ENCODE assay signal across 19 mouse cellular contexts in genomic region chr9:106301446-106302080, GRCm38 (mm10). TPM values are rescaled to one million over a fixed set of nuclear protein-coding genes. Genes with fewer than 3 reads are reported as not detected.
DNase-seq lines count a peak whose midpoint lies in the region; ATAC-seq and TF ChIP-seq lines count a peak whose summit lies in the region.
"Had no signal": no experiment of that assay in that cellular context is flagged by ENCODE, and none has a peak within 500 bp of the region (broad histone marks: within the 10 kb centered on the region; RNA-seq: fewer than 3 reads in every experiment).

No protein-coding gene starts in this region.

- H3K4me2 ChIP-seq in heart, embryonic 11.5 days, result no peak overlapping the region
- no peak overlapping the region for H3K4me2 ChIP-seq in limb, embryonic 13.5 days (replicated peaks)
- H3K4me2 ChIP-seq: forebrain, embryonic 13.5 days; hindbrain, embryonic 12.5 days; liver, embryonic 12.5 days; midbrain, embryonic 12.5 days had no signal

- 72% methylated on average over 11 of the region's 11 CpGs for WGBS in heart, embryonic 11.5 days (ENCODE audit: insufficient replicate concordance)
- 67% methylated on average over 11 of the region's 11 CpGs for WGBS in limb, embryonic 13.5 days

- no peak for ATAC-seq in heart, embryonic 11.5 days (replicated peaks; ENCODE audit: insufficient number of reproducible peaks, low FRiP score, low TSS enrichment)
- ATAC-seq in limb, embryonic 13.5 days (ENCODE audit: low FRiP score, low read depth), result no peak
- ATAC-seq: activated CD4-positive, CD25-positive, alpha-beta regulatory T cell, adult 4 months; forebrain, embryonic 13.5 days; inflammation-experienced regulatory T-cells, adult 6 months; Patski had no signal

- peaks cover 27% of the 10 kb centered on the region for H3K4me1 ChIP-seq in heart, embryonic 11.5 days (ENCODE audit: control insufficient read depth, insufficient read depth, low read length)
- H3K4me1 ChIP-seq in limb, embryonic 13.5 days, result peaks cover 7% of the 10 kb centered on the region; the same call in 1 of the 2 replicates
- H3K4me1 ChIP-seq: forebrain, embryonic 13.5 days; hindbrain, embryonic 12.5 days; midbrain, embryonic 12.5 days had no signal

- peak overlapping the region; percentile 35; the same call in 1 of the 2 replicates for H3K27ac ChIP-seq in heart, embryonic 11.5 days (ENCODE audit: low read depth, low read length)
- peak overlapping the region; percentile 96 for H3K27ac ChIP-seq in left cerebral cortex, adult 2 months
- H3K27ac ChIP-seq in limb, embryonic 13.5 days, result no peak overlapping the region
- H3K27ac ChIP-seq: forebrain, embryonic 13.5 days; hindbrain, embryonic 12.5 days; liver, embryonic 12.5 days; midbrain, embryonic 12.5 days had no signal

- no peak overlapping the region for H3K9ac ChIP-seq in heart, embryonic 11.5 days (ENCODE audit: low read depth, low read length)
- peak overlapping the region; percentile 25; the same call in 1 of the 2 replicates for H3K9ac ChIP-seq in limb, embryonic 13.5 days
- H3K9ac ChIP-seq: forebrain, embryonic 13.5 days; hindbrain, embryonic 12.5 days; liver, embryonic 12.5 days; midbrain, embryonic 12.5 days had no signal

- DNase-seq in heart, postnatal 36 days, result no peak
- DNase-seq in left cerebral cortex, adult 2 months (ENCODE audit: extremely low spot score in 1 of 2, low spot score in 2 of 2), result no peak
- DNase-seq in left cerebral cortex, adult 8-10 months (ENCODE audit: low spot score in 2 of 2), result no peak
- peak; percentile 59 for DNase-seq in brain, adult 2 months (ENCODE audit: low read depth, low spot score)
- DNase-seq in thymus, postnatal 0 days (ENCODE audit: low spot score), result no peak
- DNase-seq: adrenal gland, postnatal 36 days; cerebellum, adult 9-10 months; kidney, postnatal 4 days; right cerebral cortex, postnatal 4 days; thymus, adult 18-20 months had no signal

- H3K27me3 ChIP-seq in heart, embryonic 11.5 days (ENCODE audit: control insufficient read depth, insufficient read depth, low read length), result no peaks in the 10 kb centered on the region
- no peaks in the 10 kb centered on the region for H3K27me3 ChIP-seq in limb, embryonic 13.5 days
- H3K27me3 ChIP-seq: forebrain, embryonic 13.5 days; hindbrain, embryonic 12.5 days; liver, embryonic 12.5 days; midbrain, embryonic 12.5 days; Patski had no signal

- no peaks in the 10 kb centered on the region for H3K9me3 ChIP-seq in heart, embryonic 11.5 days (replicated peaks; ENCODE audit: control insufficient read depth, low read length)
- H3K9me3 ChIP-seq in limb, embryonic 13.5 days, result no peaks in the 10 kb centered on the region
- H3K9me3 ChIP-seq: forebrain, embryonic 13.5 days; hindbrain, embryonic 12.5 days; liver, embryonic 12.5 days; midbrain, embryonic 12.5 days had no signal

- H3K4me3 ChIP-seq in heart, embryonic 11.5 days (ENCODE audit: low read depth, low read length), result no peak overlapping the region
- H3K4me3 ChIP-seq in left cerebral cortex, adult 2 months, result no peak overlapping the region
- no peak overlapping the region for H3K4me3 ChIP-seq in limb, embryonic 13.5 days
- H3K4me3 ChIP-seq: forebrain, embryonic 13.5 days; hindbrain, embryonic 12.5 days; liver, embryonic 12.5 days; midbrain, embryonic 12.5 days had no signal

- peaks cover 4% of the 10 kb centered on the region for H3K36me3 ChIP-seq in heart, embryonic 11.5 days (ENCODE audit: control insufficient read depth, insufficient read depth, low read length)
- H3K36me3 ChIP-seq in limb, embryonic 13.5 days, result peaks cover 19% of the 10 kb centered on the region; the same call in 1 of the 2 replicates

- TF ChIP-seq CTCF in left cerebral cortex, adult 2 months (IDR thresholded peaks at IDR 0.05), result no peak

- intact Hi-C loops in heart, postnatal 36 days (cut with DNase I), result no loop called here
- intact Hi-C loops in left cerebral cortex, adult 2 months (cut with DNase I), result loop anchor here (2.0 kb wide), 2 partner anchors 101 to 117 kb away; no protein-coding TSS in a partner anchor

RNA-seq across cellular contexts. Expression of gene Poc1a, which starts 20.7 kb away (rescaled TPM):
- 28.4 and 31.1 TPM in 2 replicates for polyA plus RNA-seq in heart, embryonic 11.5 days (2014; fragmentation: Nextera tagmentation; extraction: Ambion mirVana)
- total RNA-seq in heart, postnatal 36 days (2021), result 1 to 10 TPM; 4.1 TPM
- 10 to 100 TPM; 18.6 to 19.6 TPM for total RNA-seq in left cerebral cortex, adult 2 months (2021)
- 10 to 100 TPM; 14.6 to 18.3 (median 16.7) TPM for total RNA-seq in left cerebral cortex, adult 8-10 months (2022)
- polyA plus RNA-seq in limb, embryonic 13.5 days (2015; fragmentation: Nextera tagmentation; extraction: Ambion mirVana), result 23.8 and 24.0 TPM in 2 replicates
- 35.6 and 37.2 TPM in 2 replicates for polyA plus RNA-seq in thymus, postnatal 0 days (2015; fragmentation: Nextera tagmentation; extraction: Ambion mirVana)

RNA-seq across cellular contexts. Expression of gene Alas1, which starts 53.1 kb away (rescaled TPM):
- polyA plus RNA-seq in heart, embryonic 11.5 days (2014; fragmentation: Nextera tagmentation; extraction: Ambion mirVana), result 121 and 128 TPM in 2 replicates
- total RNA-seq in heart, postnatal 36 days (2021), result 100 to 1,000 TPM; 298 to 524 TPM
- total RNA-seq in left cerebral cortex, adult 2 months (2021), result 100 to 1,000 TPM; 138 to 140 TPM
- total RNA-seq in left cerebral cortex, adult 8-10 months (2022), result 100 to 1,000 TPM; 136 to 146 (median 141) TPM
- polyA plus RNA-seq in limb, embryonic 13.5 days (2015; fragmentation: Nextera tagmentation; extraction: Ambion mirVana), result 99.9 and 101 TPM in 2 replicates
- 80.1 and 93.8 TPM in 2 replicates for polyA plus RNA-seq in thymus, postnatal 0 days (2015; fragmentation: Nextera tagmentation; extraction: Ambion mirVana)
